Mouse (Mus musculus) heart, adult 2 months (tissue): ENCODE data around the gene Rin3.

Source experiments
- CTCF ChIP-seq: fragments of 200-600 bp; IDR thresholded peaks from 2 replicates; pipeline ENCODE4 v1.8.1; 2022; ENCODE audit warnings: antibody characterized with exemption, mild to moderate bottlenecking, moderate library complexity
- EP300 ChIP-seq: fragments of 200-500 bp; IDR thresholded peaks from 2 replicates; pipeline ENCODE4 v1.6.1; 2011; ENCODE audit warnings: low read depth, low read length, control low read depth; ENCODE audit not compliant: insufficient read depth
- POLR2A ChIP-seq: fragments of 200-500 bp; IDR thresholded peaks from 2 replicates; pipeline ENCODE4 v1.6.1; 2011; ENCODE audit warnings: mild to moderate bottlenecking, low read depth, low read length, control low read depth; ENCODE audit not compliant: insufficient read depth

GRCm38 (mm10) chr12:102345031-102345815 lies 62.4 kb downstream of the Rin3 start:
- TF ChIP-seq CTCF: no peak
- TF ChIP-seq POLR2A: no peak
- no peak for TF ChIP-seq EP300
